Mouse (Mus musculus): Measurements from ENCODE around the gene Abca8b. TPM values are rescaled to one million over a fixed set of nuclear protein-coding genes. Genes with fewer than 3 reads are reported as not detected.

Gene Abca8b
- total RNA-seq (2014; rRNA removed) = 35.7 and 44.2 TPM in 2 replicates
- polyA plus RNA-seq (2012; rRNA removed) = 8.6 and 12.2 TPM in 2 replicates

DNA sequence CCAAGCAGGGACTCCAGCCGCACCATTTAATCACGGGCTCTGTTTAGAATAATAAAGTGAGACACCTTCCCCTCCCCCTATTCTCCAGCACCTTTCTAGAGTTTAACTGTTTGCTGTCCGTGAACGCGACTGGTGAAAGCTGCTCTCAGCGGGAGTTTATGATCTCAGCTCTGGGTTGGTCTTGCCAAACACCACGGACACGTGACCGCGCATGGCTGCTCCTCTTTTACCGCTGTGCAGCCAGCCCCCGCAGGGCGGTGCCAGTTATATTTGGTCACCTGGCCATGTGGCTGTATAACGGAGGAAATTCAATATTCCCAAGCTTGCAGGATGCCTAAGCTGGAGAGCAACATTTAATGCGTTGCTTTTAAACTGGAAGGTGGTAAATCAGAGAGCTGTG is at the start of gene Abca8b:
TSS of gene Abca8b (minus strand) at position 222 of the 400 bp plus-strand sequence.
- H3K27me3 ChIP-seq (ENCODE audit: control insufficient read depth, insufficient read depth, low read length) = no peaks in the 10 kb centered on the region
- TF ChIP-seq POLR2A (IDR thresholded peaks at IDR 0.05; ENCODE audit: extremely low read depth, insufficient read depth, low read length) = no peak
- no peak for TF ChIP-seq CTCF (IDR thresholded peaks at IDR 0.05; ENCODE audit: low read depth, low read length)
- no peaks in the 10 kb centered on the region for H3K36me3 ChIP-seq (ENCODE audit: control insufficient read depth, insufficient read depth, low read length)
- WGBS = under 1% methylated on average over 15 of the region's 15 CpGs
- H3K27ac ChIP-seq (replicated peaks; ENCODE audit: insufficient read depth, low read depth, low read length) = peak within 1 kb of the TSS; percentile 95
- peak within 1 kb of the TSS; percentile 69 for H3K4me3 ChIP-seq (ENCODE audit: insufficient read depth, low read depth, low read length)
- peak; percentile 96 for DNase-seq (ENCODE audit: extremely low read depth, low read depth, low spot score)
- peaks cover 8% of the 10 kb centered on the region; the same call in 1 of the 2 replicates for H3K79me2 ChIP-seq (ENCODE audit: control insufficient read depth, insufficient read depth, low read length)
- H3K4me1 ChIP-seq (ENCODE audit: control insufficient read depth, insufficient read depth, low read length) = peaks cover 15% of the 10 kb centered on the region
- H3K9ac ChIP-seq (ENCODE audit: low read depth, low read length) = peak within 1 kb of the TSS; percentile 87

- H3K79me2 ChIP-seq (ENCODE audit: control insufficient read depth, insufficient read depth, low read length) = no peaks in the 10 kb centered on the region
- peaks cover 8% of the 10 kb centered on the region for H3K4me1 ChIP-seq (ENCODE audit: control insufficient read depth, insufficient read depth, low read length)
- H3K9ac ChIP-seq (ENCODE audit: low read depth, low read length) = 0 out of 2 replicates have a peak overlapping the region, but pooled peaks have one; percentile 18
- peak; percentile 98 for DNase-seq (ENCODE audit: extremely low read depth, low read depth, low spot score)
- H3K27me3 ChIP-seq (ENCODE audit: control insufficient read depth, insufficient read depth, low read length) = no peaks in the 10 kb centered on the region
- TF ChIP-seq CTCF (IDR thresholded peaks at IDR 0.05; ENCODE audit: low read depth, low read length) (no peak), POLR2A (IDR thresholded peaks at IDR 0.05; ENCODE audit: extremely low read depth, insufficient read depth, low read length) (no peak)
- peaks cover 39% of the 10 kb centered on the region for H3K36me3 ChIP-seq (ENCODE audit: control insufficient read depth, insufficient read depth, low read length)
- WGBS = 32% methylated on average over 2 of the region's 2 CpGs
- H3K27ac ChIP-seq (replicated peaks; ENCODE audit: insufficient read depth, low read depth, low read length) = peak overlapping the region; percentile 51
- H3K4me3 ChIP-seq (ENCODE audit: insufficient read depth, low read depth, low read length) = no peak overlapping the region
Measured at GRCm38 (mm10) chr11:110037795-110038194, 42.1 kb upstream of the Abca8b start.

DNA sequence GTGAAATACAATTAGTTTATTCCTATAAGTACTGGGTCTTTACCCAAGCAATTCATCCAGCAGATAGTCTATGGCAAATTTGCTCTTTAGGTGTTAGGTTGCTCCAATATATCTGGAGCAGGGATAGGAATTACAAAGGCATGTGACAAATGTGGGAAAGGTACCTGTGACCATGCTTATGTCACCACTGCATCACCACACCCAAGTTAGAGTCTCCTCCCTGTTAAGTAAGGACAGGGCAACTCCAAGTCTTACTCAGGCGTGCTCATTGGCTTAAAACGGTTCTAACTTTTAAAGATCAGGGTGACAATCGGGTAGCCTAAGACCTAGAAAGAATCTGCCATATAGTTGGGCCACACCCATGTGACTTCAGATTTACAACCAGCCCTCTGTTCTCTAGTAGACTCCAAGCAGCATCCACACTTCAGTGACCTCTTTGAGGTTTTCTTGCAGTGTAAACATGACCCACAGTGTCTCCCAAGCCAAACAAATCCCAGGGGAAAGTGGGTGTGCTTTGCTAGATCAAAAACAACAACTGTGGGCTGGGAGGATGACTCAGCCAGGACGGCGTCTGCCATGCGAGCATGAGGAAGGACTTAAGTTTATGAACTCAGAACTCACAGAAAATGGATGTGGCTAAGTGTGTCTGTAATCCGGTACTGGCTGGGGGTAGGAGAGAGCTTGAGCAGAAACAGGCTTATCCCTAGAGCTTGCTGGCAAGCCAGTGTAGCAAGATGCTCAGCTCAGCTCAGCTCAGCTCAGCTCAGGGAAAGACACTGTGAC is 33.5 kb upstream of the Abca8b start:
- peak overlapping the region; percentile 7; the same call in 1 of the 2 replicates for H3K4me3 ChIP-seq (ENCODE audit: insufficient read depth, low read depth, low read length)
- 20% methylated on average over 7 of the region's 7 CpGs for WGBS
- peaks cover 47% of the 10 kb centered on the region for H3K36me3 ChIP-seq (ENCODE audit: control insufficient read depth, insufficient read depth, low read length)
- H3K79me2 ChIP-seq (ENCODE audit: control insufficient read depth, insufficient read depth, low read length) = no peaks in the 10 kb centered on the region
- no peaks in the 10 kb centered on the region for H3K27me3 ChIP-seq (ENCODE audit: control insufficient read depth, insufficient read depth, low read length)
- H3K9ac ChIP-seq (ENCODE audit: low read depth, low read length) = peak overlapping the region; percentile 24
- peaks cover 13% of the 10 kb centered on the region for H3K4me1 ChIP-seq (ENCODE audit: control insufficient read depth, insufficient read depth, low read length)
- DNase-seq (ENCODE audit: extremely low read depth, low read depth, low spot score) = peak; percentile 93
- no peak for TF ChIP-seq POLR2A (IDR thresholded peaks at IDR 0.05; ENCODE audit: extremely low read depth, insufficient read depth, low read length)
- no peak for TF ChIP-seq CTCF (IDR thresholded peaks at IDR 0.05; ENCODE audit: low read depth, low read length)
- peak overlapping the region; percentile 84 for H3K27ac ChIP-seq (replicated peaks; ENCODE audit: insufficient read depth, low read depth, low read length)

DNA sequence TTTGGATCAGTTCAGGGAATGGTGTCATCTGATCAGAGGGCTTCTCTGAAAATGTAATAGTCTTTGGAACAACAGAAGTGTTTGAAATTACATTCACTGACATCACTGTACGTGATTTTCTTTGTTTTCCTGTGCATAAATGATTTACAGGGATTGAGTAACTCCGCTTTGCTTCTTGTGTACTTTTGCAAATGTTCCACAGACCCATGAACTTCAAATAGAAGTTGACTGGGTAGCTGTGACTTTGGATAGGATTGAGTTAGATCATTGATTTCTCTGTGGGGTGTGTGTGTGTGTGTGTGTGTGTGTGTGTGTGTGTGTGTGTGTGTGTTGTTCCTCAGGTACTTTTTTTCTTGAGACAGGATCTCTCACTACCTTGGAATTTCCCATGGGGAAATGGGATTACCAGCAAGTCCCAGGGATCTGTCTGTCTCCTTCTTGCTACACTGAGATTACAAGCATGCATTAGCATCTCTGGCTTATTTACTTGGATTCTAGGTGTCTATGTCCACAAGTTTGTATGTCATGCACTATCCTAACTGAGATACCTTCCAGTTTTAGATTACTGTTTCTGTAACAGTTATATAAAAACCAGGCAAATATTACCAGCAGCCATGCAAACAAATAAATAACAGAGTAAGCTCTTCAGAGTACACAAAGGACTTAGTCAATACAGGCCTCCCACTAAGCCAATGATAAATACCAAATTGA is 15.3 kb upstream of the Abca8b start:
- WGBS = 7% methylated on average over 2 of the region's 2 CpGs
- Histone ChIP-seq H3K4me1 (ENCODE audit: control insufficient read depth, insufficient read depth, low read length) (peaks cover 5% of the 10 kb centered on the region; the same call in 1 of the 2 replicates), H3K9ac (ENCODE audit: low read depth, low read length) (no peak overlapping the region), H3K4me3 (ENCODE audit: insufficient read depth, low read depth, low read length) (no peak overlapping the region), H3K27me3 (ENCODE audit: control insufficient read depth, insufficient read depth, low read length) (no peaks in the 10 kb centered on the region), H3K79me2 (ENCODE audit: control insufficient read depth, insufficient read depth, low read length) (no peaks in the 10 kb centered on the region), H3K27ac (replicated peaks; ENCODE audit: insufficient read depth, low read depth, low read length) (peak overlapping the region; percentile 98), H3K36me3 (ENCODE audit: control insufficient read depth, insufficient read depth, low read length) (no peaks in the 10 kb centered on the region)
- peak; percentile 100 for DNase-seq (ENCODE audit: extremely low read depth, low read depth, low spot score)
- no peak for TF ChIP-seq CTCF (IDR thresholded peaks at IDR 0.05; ENCODE audit: low read depth, low read length)
- no peak for TF ChIP-seq POLR2A (IDR thresholded peaks at IDR 0.05; ENCODE audit: extremely low read depth, insufficient read depth, low read length)

DNA sequence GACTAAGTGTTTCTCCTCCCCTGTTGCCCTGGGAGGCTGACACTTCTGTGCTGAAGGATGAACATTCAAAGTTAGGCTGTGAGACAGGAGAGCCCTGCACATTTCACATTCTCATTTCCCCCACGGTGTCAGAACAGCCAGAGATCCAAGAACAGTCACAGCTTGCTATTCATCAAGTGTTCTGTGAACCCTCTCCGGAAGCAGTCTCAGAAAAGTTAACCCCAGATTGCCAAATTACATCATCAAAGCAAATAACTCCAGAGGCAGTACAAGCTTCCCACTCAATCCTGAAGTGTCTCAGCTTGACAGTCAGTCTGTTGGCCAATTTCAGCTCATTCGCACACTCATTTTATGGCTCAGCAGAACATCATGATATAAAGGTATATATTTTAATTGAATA is 632 bp downstream of the Abca8b start:
- no peak for TF ChIP-seq POLR2A (IDR thresholded peaks at IDR 0.05; ENCODE audit: extremely low read depth, insufficient read depth, low read length)
- no peak for TF ChIP-seq CTCF (IDR thresholded peaks at IDR 0.05; ENCODE audit: low read depth, low read length)
- Histone ChIP-seq H3K27ac (replicated peaks; ENCODE audit: insufficient read depth, low read depth, low read length) (peak overlapping the region; percentile 95), H3K4me3 (ENCODE audit: insufficient read depth, low read depth, low read length) (peak overlapping the region; percentile 69), H3K4me1 (ENCODE audit: control insufficient read depth, insufficient read depth, low read length) (peaks cover 15% of the 10 kb centered on the region), H3K27me3 (ENCODE audit: control insufficient read depth, insufficient read depth, low read length) (no peaks in the 10 kb centered on the region), H3K9ac (ENCODE audit: low read depth, low read length) (peak overlapping the region; percentile 87), H3K79me2 (ENCODE audit: control insufficient read depth, insufficient read depth, low read length) (peaks cover 10% of the 10 kb centered on the region; the same call in 1 of the 2 replicates), H3K36me3 (ENCODE audit: control insufficient read depth, insufficient read depth, low read length) (no peaks in the 10 kb centered on the region)
- DNase-seq (ENCODE audit: extremely low read depth, low read depth, low spot score) = peak; percentile 97
- WGBS = 0% methylated on average over 3 of the region's 3 CpGs

All from liver, adult 2 months (tissue).